Mouse (Mus musculus): ENCODE measurements around the gene D1Ertd622e. TPM values are rescaled to one million over a fixed set of nuclear protein-coding genes. Genes with fewer than 3 reads are reported as not detected.

Gene D1Ertd622e
- polyA plus RNA-seq, 1 experiment from 2014 or later = 61.2 TPM

- 28% methylated on average over 6 of the region's 6 CpGs for WGBS
- DNase-seq (ENCODE audit: low spot score) (no peak), ATAC-seq (no peak)
- H3K27ac ChIP-seq (ENCODE audit: low read depth, low read length) = no peak overlapping the region
- no peaks in the 10 kb centered on the region for H3K9me3 ChIP-seq (replicated peaks; ENCODE audit: control insufficient read depth, low read length)
- no peak overlapping the region for H3K9ac ChIP-seq (ENCODE audit: low read length)
- peaks cover 39% of the 10 kb centered on the region for H3K4me1 ChIP-seq (ENCODE audit: control insufficient read depth, insufficient read depth, low read length)
- H3K4me2 ChIP-seq (ENCODE audit: low read length) = no peak overlapping the region
- no peaks in the 10 kb centered on the region for H3K36me3 ChIP-seq (ENCODE audit: control insufficient read depth, insufficient read depth, low read length)
- H3K27me3 ChIP-seq (replicated peaks; ENCODE audit: control insufficient read depth, insufficient read depth, low read length) = no peaks in the 10 kb centered on the region
- no peak overlapping the region for H3K4me3 ChIP-seq (ENCODE audit: low read depth, low read length)
Measured at GRCm38 (mm10) chr1:97654397-97654975, 7.4 kb downstream of the D1Ertd622e start.

GRCm38 (mm10) chr1:97650553-97651123 lies 11.2 kb downstream of the D1Ertd622e start:
- Histone ChIP-seq H3K27me3 (replicated peaks; ENCODE audit: control insufficient read depth, insufficient read depth, low read length) (no peaks in the 10 kb centered on the region), H3K36me3 (ENCODE audit: control insufficient read depth, insufficient read depth, low read length) (peaks cover 11% of the 10 kb centered on the region), H3K4me2 (ENCODE audit: low read length) (no peak overlapping the region), H3K9ac (ENCODE audit: low read length) (no peak overlapping the region), H3K9me3 (replicated peaks; ENCODE audit: control insufficient read depth, low read length) (no peaks in the 10 kb centered on the region), H3K4me3 (ENCODE audit: low read depth, low read length) (no peak overlapping the region), H3K4me1 (ENCODE audit: control insufficient read depth, insufficient read depth, low read length) (peaks cover 13% of the 10 kb centered on the region), H3K27ac (ENCODE audit: low read depth, low read length) (no peak overlapping the region)
- DNase-seq (ENCODE audit: low spot score) (no peak), ATAC-seq (no peak)
- WGBS = 81% methylated on average over 3 of the region's 3 CpGs

- Histone ChIP-seq H3K27ac (ENCODE audit: low read depth, low read length) (no peak overlapping the region), H3K4me1 (ENCODE audit: control insufficient read depth, insufficient read depth, low read length) (peaks cover 8% of the 10 kb centered on the region), H3K9ac (ENCODE audit: low read length) (no peak overlapping the region), H3K36me3 (ENCODE audit: control insufficient read depth, insufficient read depth, low read length) (peaks cover 15% of the 10 kb centered on the region), H3K4me3 (ENCODE audit: low read depth, low read length) (no peak overlapping the region), H3K27me3 (replicated peaks; ENCODE audit: control insufficient read depth, insufficient read depth, low read length) (no peaks in the 10 kb centered on the region), H3K4me2 (ENCODE audit: low read length) (no peak overlapping the region), H3K9me3 (replicated peaks; ENCODE audit: control insufficient read depth, low read length) (no peaks in the 10 kb centered on the region)
- ATAC-seq = no peak
- no peak for DNase-seq (ENCODE audit: low spot score)
- 66% methylated on average over 6 of the region's 6 CpGs for WGBS
Measured at GRCm38 (mm10) chr1:97650072-97650471, 11.8 kb downstream of the D1Ertd622e start.

GRCm38 (mm10) chr1:97647037-97647436 lies 14.8 kb downstream of the D1Ertd622e start:
- 87% methylated on average over 1 of the region's 1 CpGs for WGBS
- H3K4me3 ChIP-seq (ENCODE audit: low read depth, low read length) = no peak overlapping the region
- DNase-seq (ENCODE audit: low spot score) (no peak), ATAC-seq (no peak)
- H3K9me3 ChIP-seq (replicated peaks; ENCODE audit: control insufficient read depth, low read length) = no peaks in the 10 kb centered on the region
- no peak overlapping the region for H3K27ac ChIP-seq (ENCODE audit: low read depth, low read length)
- H3K4me2 ChIP-seq (ENCODE audit: low read length) = no peak overlapping the region
- H3K27me3 ChIP-seq (replicated peaks; ENCODE audit: control insufficient read depth, insufficient read depth, low read length) = no peaks in the 10 kb centered on the region
- peaks cover 22% of the 10 kb centered on the region for H3K36me3 ChIP-seq (ENCODE audit: control insufficient read depth, insufficient read depth, low read length)
- H3K9ac ChIP-seq (ENCODE audit: low read length) = no peak overlapping the region
- no peaks in the 10 kb centered on the region for H3K4me1 ChIP-seq (ENCODE audit: control insufficient read depth, insufficient read depth, low read length)

GRCm38 (mm10) chr1:97634104-97634503 lies 27.8 kb downstream of the D1Ertd622e start:
- H3K27me3 ChIP-seq (replicated peaks; ENCODE audit: control insufficient read depth, insufficient read depth, low read length) = no peaks in the 10 kb centered on the region
- H3K4me2 ChIP-seq (ENCODE audit: low read length) = no peak overlapping the region
- no peak overlapping the region; the same call in 1 of the 2 replicates for H3K27ac ChIP-seq (ENCODE audit: low read depth, low read length)
- H3K9me3 ChIP-seq (replicated peaks; ENCODE audit: control insufficient read depth, low read length) = no peaks in the 10 kb centered on the region
- ATAC-seq (no peak), DNase-seq (ENCODE audit: low spot score) (no peak)
- H3K4me1 ChIP-seq (ENCODE audit: control insufficient read depth, insufficient read depth, low read length) = peaks cover 10% of the 10 kb centered on the region; the same call in 1 of the 2 replicates
- peaks cover 12% of the 10 kb centered on the region; the same call in 1 of the 2 replicates for H3K36me3 ChIP-seq (ENCODE audit: control insufficient read depth, insufficient read depth, low read length)
- H3K4me3 ChIP-seq (ENCODE audit: low read depth, low read length) = no peak overlapping the region
- 90% methylated on average over 8 of the region's 8 CpGs for WGBS
- H3K9ac ChIP-seq (ENCODE audit: low read length) = no peak overlapping the region

GRCm38 (mm10) chr1:97632545-97633256 lies 29.2 kb downstream of the D1Ertd622e start:
- WGBS = 87% methylated on average over 10 of the region's 11 CpGs

GRCm38 (mm10) chr1:97631843-97632470 lies 29.9 kb downstream of the D1Ertd622e start:
- ATAC-seq = no peak
- WGBS = 81% methylated on average over 5 of the region's 5 CpGs
- Histone ChIP-seq H3K4me1 (ENCODE audit: control insufficient read depth, insufficient read depth, low read length) (peaks cover 10% of the 10 kb centered on the region; the same call in 1 of the 2 replicates), H3K36me3 (ENCODE audit: control insufficient read depth, insufficient read depth, low read length) (no peaks in the 10 kb centered on the region), H3K9me3 (replicated peaks; ENCODE audit: control insufficient read depth, low read length) (no peaks in the 10 kb centered on the region), H3K27ac (ENCODE audit: low read depth, low read length) (no peak overlapping the region), H3K27me3 (replicated peaks; ENCODE audit: control insufficient read depth, insufficient read depth, low read length) (no peaks in the 10 kb centered on the region), H3K9ac (ENCODE audit: low read length) (no peak overlapping the region), H3K4me2 (ENCODE audit: low read length) (no peak overlapping the region), H3K4me3 (ENCODE audit: low read depth, low read length) (no peak overlapping the region)
- DNase-seq (ENCODE audit: low spot score) = no peak

More at GRCm38 (mm10) chr1:97632545-97633256, 29.2 kb downstream of the D1Ertd622e start:
- Histone ChIP-seq H3K36me3 (ENCODE audit: control insufficient read depth, insufficient read depth, low read length) (no peaks in the 10 kb centered on the region), H3K9ac (ENCODE audit: low read length) (no peak overlapping the region), H3K27me3 (replicated peaks; ENCODE audit: control insufficient read depth, insufficient read depth, low read length) (no peaks in the 10 kb centered on the region), H3K9me3 (replicated peaks; ENCODE audit: control insufficient read depth, low read length) (no peaks in the 10 kb centered on the region), H3K4me3 (ENCODE audit: low read depth, low read length) (no peak overlapping the region), H3K4me1 (ENCODE audit: control insufficient read depth, insufficient read depth, low read length) (peaks cover 10% of the 10 kb centered on the region; the same call in 1 of the 2 replicates), H3K4me2 (ENCODE audit: low read length) (no peak overlapping the region), H3K27ac (ENCODE audit: low read depth, low read length) (no peak overlapping the region)
- ATAC-seq (no peak), DNase-seq (ENCODE audit: low spot score) (no peak)

- no peaks in the 10 kb centered on the region for H3K9me3 ChIP-seq (replicated peaks; ENCODE audit: control insufficient read depth, low read length)
- no peak overlapping the region for H3K4me3 ChIP-seq (ENCODE audit: low read depth, low read length)
- peaks cover 10% of the 10 kb centered on the region; the same call in 1 of the 2 replicates for H3K4me1 ChIP-seq (ENCODE audit: control insufficient read depth, insufficient read depth, low read length)
- H3K27ac ChIP-seq (ENCODE audit: low read depth, low read length) = no peak overlapping the region
- H3K36me3 ChIP-seq (ENCODE audit: control insufficient read depth, insufficient read depth, low read length) = no peaks in the 10 kb centered on the region
- H3K27me3 ChIP-seq (replicated peaks; ENCODE audit: control insufficient read depth, insufficient read depth, low read length) = no peaks in the 10 kb centered on the region
- H3K9ac ChIP-seq (ENCODE audit: low read length) = no peak overlapping the region
- no peak overlapping the region for H3K4me2 ChIP-seq (ENCODE audit: low read length)
- ATAC-seq (peak; percentile 72), DNase-seq (ENCODE audit: low spot score) (peak; percentile 67)
- 21% methylated on average over 5 of the region's 5 CpGs for WGBS
Measured at GRCm38 (mm10) chr1:97630146-97630545, 31.7 kb downstream of the D1Ertd622e start.
